Comparison of ENCODE assay signal across 10 mouse cellular contexts in genomic region chr6:144264320-144264915, GRCm38 (mm10).
A peak's percentile ranks its signal among the peaks of the same experiment; 100 is the strongest.
DNase-seq lines count a peak whose midpoint lies in the region; ATAC-seq and TF ChIP-seq lines count a peak whose summit lies in the region.
"Had no signal": no experiment of that assay in that cellular context is flagged by ENCODE, and none has a peak within 500 bp of the region (broad histone marks: within the 10 kb centered on the region; RNA-seq: fewer than 3 reads in every experiment).

No protein-coding gene starts in this region.

- ATAC-seq in forebrain, embryonic 16.5 days = no peak
- ATAC-seq in intestine, embryonic 14.5 days (replicated peaks; ENCODE audit: low FRiP score, low TSS enrichment, low read depth) = 0 out of 2 replicates have a peak, but pooled peaks have one; percentile 27
- ATAC-seq in midbrain, postnatal 0 days (ENCODE audit: low FRiP score) = no peak

- H3K9me3 ChIP-seq in forebrain, embryonic 10.5 days = no peaks in the 10 kb centered on the region
- H3K9me3 ChIP-seq in forebrain, embryonic 16.5 days (ENCODE audit: control insufficient read depth, low read length) = no peaks in the 10 kb centered on the region
- H3K9me3 ChIP-seq in intestine, embryonic 14.5 days (ENCODE audit: control insufficient read depth, low read length) = no peaks in the 10 kb centered on the region
- no peaks in the 10 kb centered on the region for H3K9me3 ChIP-seq in midbrain, postnatal 0 days (ENCODE audit: low read length)

- no peaks in the 10 kb centered on the region for H3K27me3 ChIP-seq in forebrain, embryonic 10.5 days (ENCODE audit: poor library complexity, severe bottlenecking)
- no peaks in the 10 kb centered on the region for H3K27me3 ChIP-seq in forebrain, embryonic 16.5 days (replicated peaks; ENCODE audit: control insufficient read depth, insufficient read depth, low read length)
- no peaks in the 10 kb centered on the region for H3K27me3 ChIP-seq in intestine, embryonic 14.5 days (replicated peaks; ENCODE audit: control insufficient read depth, insufficient read depth, low read length)
- H3K27me3 ChIP-seq in midbrain, postnatal 0 days (ENCODE audit: insufficient read depth, low read length) = no peaks in the 10 kb centered on the region

- 31% methylated on average over 16 of the region's 16 CpGs for WGBS in forebrain, embryonic 10.5 days
- 25% methylated on average over 16 of the region's 16 CpGs for WGBS in forebrain, embryonic 16.5 days
- WGBS in intestine, embryonic 14.5 days = 46% methylated on average over 16 of the region's 16 CpGs
- 25% methylated on average over 16 of the region's 16 CpGs for WGBS in midbrain, postnatal 0 days

- TF ChIP-seq CTCF in midbrain, postnatal 0 days (IDR thresholded peaks at IDR 0.05) = no peak

- H3K9ac ChIP-seq in forebrain, embryonic 16.5 days (replicated peaks; ENCODE audit: low read depth, low read length) = no peak overlapping the region
- H3K9ac ChIP-seq in intestine, embryonic 14.5 days (ENCODE audit: low read length) = no peak overlapping the region
- no peak overlapping the region for H3K9ac ChIP-seq in midbrain, postnatal 0 days (replicated peaks; ENCODE audit: low read length, poor library complexity, severe bottlenecking)
- H3K9ac ChIP-seq: liver, embryonic 14.5 days had no signal

- no peaks in the 10 kb centered on the region for H3K36me3 ChIP-seq in forebrain, embryonic 10.5 days (replicated peaks)
- H3K36me3 ChIP-seq in forebrain, embryonic 16.5 days (ENCODE audit: control insufficient read depth, insufficient read depth) = no peaks in the 10 kb centered on the region
- H3K36me3 ChIP-seq in intestine, embryonic 14.5 days (ENCODE audit: control insufficient read depth, insufficient read depth, low read length) = no peaks in the 10 kb centered on the region
- H3K36me3 ChIP-seq in midbrain, postnatal 0 days (ENCODE audit: insufficient read depth, low read length) = no peaks in the 10 kb centered on the region

- DNase-seq in forebrain, embryonic 10.5 days (ENCODE audit: extremely low spot score, low spot score) = peak; percentile 50
- peak; percentile 65 for DNase-seq in embryo, embryonic 9.5 days (ENCODE audit: extremely low spot score)
- DNase-seq in intestine, embryonic 14.5 days (ENCODE audit: low spot score) = no peak
- no peak for DNase-seq in midbrain, postnatal 0 days (ENCODE audit: low spot score)
- DNase-seq in testis, postnatal 14 days (ENCODE audit: low spot score) = no peak
- DNase-seq in spleen, adult 12 weeks (ENCODE audit: low spot score) = no peak
- DNase-seq in heart, postnatal 36 days = no peak

- no peak overlapping the region for H3K4me2 ChIP-seq in forebrain, embryonic 16.5 days (ENCODE audit: low read length)
- peak overlapping the region; percentile 9; the same call in 1 of the 2 replicates for H3K4me2 ChIP-seq in intestine, embryonic 14.5 days (ENCODE audit: low read length)
- peak overlapping the region; percentile 20; the same call in 1 of the 2 replicates for H3K4me2 ChIP-seq in midbrain, postnatal 0 days (ENCODE audit: low read depth, low read length, poor library complexity, severe bottlenecking)

- peak overlapping the region; percentile 84 for H3K27ac ChIP-seq in forebrain, embryonic 10.5 days
- H3K27ac ChIP-seq in forebrain, embryonic 16.5 days (ENCODE audit: low read length) = no peak overlapping the region
- H3K27ac ChIP-seq in intestine, embryonic 14.5 days (ENCODE audit: low read depth) = no peak overlapping the region
- H3K27ac ChIP-seq in midbrain, postnatal 0 days (ENCODE audit: low read depth, low read length) = no peak overlapping the region
- H3K27ac ChIP-seq: liver, embryonic 14.5 days had no signal

- peaks cover 21% of the 10 kb centered on the region for H3K4me1 ChIP-seq in forebrain, embryonic 10.5 days
- H3K4me1 ChIP-seq in forebrain, embryonic 16.5 days (replicated peaks; ENCODE audit: control insufficient read depth, insufficient read depth, low read length) = no peaks in the 10 kb centered on the region
- peaks cover 8% of the 10 kb centered on the region; the same call in 1 of the 2 replicates for H3K4me1 ChIP-seq in intestine, embryonic 14.5 days (replicated peaks; ENCODE audit: control insufficient read depth, insufficient read depth, low read length)
- H3K4me1 ChIP-seq in midbrain, postnatal 0 days (ENCODE audit: insufficient read depth, low read length) = no peaks in the 10 kb centered on the region

- no peak overlapping the region for H3K4me3 ChIP-seq in forebrain, embryonic 10.5 days
- no peak overlapping the region for H3K4me3 ChIP-seq in forebrain, embryonic 16.5 days (replicated peaks; ENCODE audit: low read length)
- no peak overlapping the region for H3K4me3 ChIP-seq in intestine, embryonic 14.5 days (ENCODE audit: low read depth, low read length)
- no peak overlapping the region for H3K4me3 ChIP-seq in midbrain, postnatal 0 days (ENCODE audit: low read depth, low read length)
- H3K4me3 ChIP-seq: erythroblast, embryonic 14.5 days had no signal

- intact Hi-C loops in heart, postnatal 36 days (cut with DNase I) = no loop called here

Comparison
In these comparisons a context has a peak if more than half of its experiments do, and no peak if none do; other contexts are left out.
1. DNase-seq: peak in forebrain, embryonic 10.5 days (single experiment) and embryo, embryonic 9.5 days (single experiment); none in intestine, embryonic 14.5 days (single experiment), midbrain, postnatal 0 days (single experiment), testis, postnatal 14 days (single experiment), spleen, adult 12 weeks (single experiment) and heart, postnatal 36 days (0 of 2).